Mouse (Mus musculus) right cerebral cortex, postnatal 25 days (tissue): Measurements from ENCODE around the gene Scgn.

Source experiments
- DNase-seq: peaks from one replicate; pipeline ENCODE4 v3.0.0; 2022

The Scgn gene

DNA sequence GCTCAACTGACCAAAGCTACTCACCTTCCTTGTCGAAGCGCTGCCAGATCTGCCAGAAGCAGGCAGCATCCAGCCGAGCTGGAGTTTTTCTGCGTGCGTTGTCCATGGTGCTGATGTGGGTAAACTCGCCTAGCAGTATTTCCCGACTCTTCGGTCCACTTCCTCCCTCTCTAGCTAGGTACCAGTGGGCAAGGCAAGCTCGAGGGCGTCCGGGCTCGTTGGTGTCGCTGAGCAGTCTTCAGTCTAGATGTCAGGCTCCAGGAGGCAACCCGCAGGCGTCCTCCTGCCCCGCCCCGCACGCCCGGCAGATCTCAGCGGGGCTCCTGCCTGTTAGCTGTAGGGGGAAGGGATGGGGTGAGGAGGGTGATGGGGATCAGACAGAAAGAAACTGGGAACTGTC is at the start of gene Scgn:
Scgn (minus strand) TSS at position 287 of the 400 bp plus-strand sequence.
- DNase-seq = no peak

DNA sequence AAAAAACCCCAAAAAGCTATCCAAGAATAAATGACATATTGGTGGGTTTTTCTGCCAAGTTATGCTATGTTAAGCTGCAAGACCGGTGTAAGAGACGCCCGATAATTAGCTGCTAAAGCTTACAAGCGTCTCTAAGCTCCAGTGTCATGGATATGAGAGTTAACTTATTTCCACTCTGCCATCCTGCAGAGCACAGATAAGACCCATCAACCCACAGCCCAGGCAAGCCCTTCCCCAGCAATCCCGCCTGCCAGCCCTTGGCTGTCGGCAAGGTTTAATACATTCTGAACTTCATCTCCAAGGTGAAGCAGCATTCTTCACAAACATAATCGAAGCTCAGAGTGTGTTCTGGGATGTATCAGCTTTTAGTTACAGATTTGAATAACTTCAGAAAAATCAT is 49.2 kb upstream of the Scgn start:
- DNase-seq = no peak

DNA sequence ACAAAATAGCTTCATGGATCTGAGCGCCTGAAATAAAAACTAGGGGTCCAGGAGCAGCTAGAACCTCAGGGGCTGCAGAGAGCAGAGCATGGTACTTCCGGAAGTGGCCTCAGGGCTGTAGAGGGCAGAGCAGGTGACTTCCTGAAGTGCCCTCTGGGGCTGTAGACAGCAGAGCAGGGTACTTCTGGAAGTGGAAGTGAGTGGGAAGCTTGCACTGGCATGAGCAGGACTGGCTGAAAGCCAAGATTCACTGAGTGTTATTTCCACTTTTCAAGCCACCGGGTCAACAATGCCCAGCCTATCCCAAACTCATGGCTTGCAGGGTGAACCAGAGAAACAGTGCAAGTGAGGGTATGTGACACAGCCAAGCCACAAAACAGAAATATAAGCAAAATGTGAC is 46.5 kb upstream of the Scgn start:
- no peak for DNase-seq

DNA sequence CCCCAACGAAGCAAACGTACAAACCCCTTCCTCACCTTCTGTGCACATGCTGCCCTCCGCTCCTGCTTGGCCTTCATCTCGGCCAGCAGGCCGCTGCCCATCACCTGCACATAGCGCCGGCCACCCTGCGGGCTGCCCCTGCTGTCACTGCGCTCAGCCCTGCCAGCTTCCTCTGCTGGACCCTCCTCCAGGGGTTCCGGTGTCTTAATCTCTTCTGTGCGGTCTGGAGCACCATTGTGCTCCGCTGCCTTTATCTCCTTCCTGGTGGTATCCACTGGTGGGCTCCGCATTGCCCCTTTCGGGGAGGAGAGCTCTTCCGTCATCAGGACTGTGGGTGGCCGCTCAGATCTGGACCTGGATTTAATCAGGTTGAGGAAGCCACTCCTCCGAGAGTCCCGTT is 45.1 kb upstream of the Scgn start:
- no peak for DNase-seq

DNA sequence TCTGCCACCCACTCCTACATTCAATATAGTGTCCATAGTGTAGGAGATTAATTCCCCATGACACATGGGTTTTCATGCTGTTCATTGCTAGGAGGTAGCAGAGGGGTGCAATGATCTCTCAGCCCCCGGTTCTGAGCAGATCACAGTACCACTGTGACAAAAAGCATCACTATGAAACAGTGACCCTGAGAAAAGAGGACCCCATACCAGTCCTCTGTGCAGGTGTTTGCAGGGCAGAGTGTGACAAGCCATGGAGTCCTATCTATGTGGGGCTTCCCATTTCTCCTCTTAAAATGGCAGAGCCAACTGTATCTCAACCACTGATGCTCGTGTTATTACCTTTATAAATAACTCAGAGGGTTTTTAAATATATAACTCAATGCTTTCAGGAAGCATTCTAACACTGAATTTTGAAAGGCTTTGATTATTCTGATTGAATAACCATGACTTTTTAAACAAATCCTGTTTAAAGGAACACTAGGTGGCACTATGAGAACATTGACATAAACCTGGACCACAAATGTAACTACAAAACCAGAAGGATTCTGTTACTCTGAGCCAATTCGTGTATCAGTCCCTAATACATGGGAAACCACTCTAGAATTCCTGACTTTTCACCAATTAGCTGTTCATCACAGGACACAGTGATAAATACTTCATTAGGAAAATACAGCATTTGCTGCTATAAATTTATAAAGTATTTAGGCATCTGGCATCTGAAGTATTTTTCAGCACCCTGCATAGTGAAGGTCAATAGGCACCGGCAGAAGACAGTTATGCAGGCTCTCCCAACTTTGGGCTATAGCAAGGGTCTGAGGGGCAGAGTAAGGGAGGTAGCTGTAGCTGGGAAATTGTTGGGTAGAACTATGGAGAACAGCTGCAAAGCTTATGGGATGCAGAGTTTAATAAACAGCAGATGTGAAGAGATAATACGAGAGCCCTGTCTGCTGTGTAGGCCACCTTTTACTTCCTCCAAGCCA is 36.5 kb upstream of the Scgn start:
- DNase-seq = no peak

DNA sequence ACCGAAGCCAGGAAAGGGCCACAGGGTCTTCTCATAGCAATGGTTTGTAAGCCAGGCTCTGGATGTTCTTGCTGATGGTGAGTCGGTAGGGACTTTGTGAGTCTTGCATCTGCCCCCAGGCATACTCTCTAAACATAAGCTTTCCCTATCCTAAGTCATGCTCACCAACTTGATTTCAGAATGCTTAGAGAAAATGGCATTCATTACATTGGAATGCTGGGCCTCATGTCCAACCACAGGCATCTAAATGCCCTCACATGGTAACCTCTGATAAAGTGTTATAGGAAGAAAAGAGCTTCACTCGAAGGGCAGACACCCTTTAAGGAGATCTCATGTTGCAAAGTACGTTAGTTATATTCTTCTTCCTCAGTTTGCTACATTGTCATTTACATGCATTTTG is 27.5 kb upstream of the Scgn start:
- DNase-seq = no peak

- DNase-seq = no peak
Observed at GRCm38 (mm10) chr13:24005528-24005927, 14.5 kb upstream of the Scgn start.

GRCm38 (mm10) chr13:24001797-24002196 is 10.8 kb upstream of the Scgn start:
- no peak for DNase-seq

DNA sequence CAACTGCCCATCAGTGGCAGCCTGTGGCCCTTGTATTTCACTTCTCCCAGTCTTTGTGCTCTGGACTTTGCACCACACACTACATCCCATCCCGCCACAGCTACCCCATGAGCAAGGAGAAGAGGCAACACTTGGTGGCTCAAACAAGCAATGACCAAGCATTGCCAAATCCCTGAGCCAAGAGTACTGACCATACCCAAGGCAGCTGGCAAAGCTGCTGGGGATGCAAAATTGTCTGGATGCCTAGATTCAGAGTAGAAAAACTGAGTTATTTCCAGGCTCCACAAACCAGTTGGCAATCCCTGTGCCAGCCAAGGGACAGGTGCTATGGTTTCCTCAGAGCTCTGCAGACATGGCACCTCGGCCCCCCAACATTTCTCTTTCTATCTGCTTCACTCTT is 10.1 kb upstream of the Scgn start:
- no peak for DNase-seq

GRCm38 (mm10) chr13:23998826-23999225 is 7.8 kb upstream of the Scgn start:
- DNase-seq = no peak

DNA sequence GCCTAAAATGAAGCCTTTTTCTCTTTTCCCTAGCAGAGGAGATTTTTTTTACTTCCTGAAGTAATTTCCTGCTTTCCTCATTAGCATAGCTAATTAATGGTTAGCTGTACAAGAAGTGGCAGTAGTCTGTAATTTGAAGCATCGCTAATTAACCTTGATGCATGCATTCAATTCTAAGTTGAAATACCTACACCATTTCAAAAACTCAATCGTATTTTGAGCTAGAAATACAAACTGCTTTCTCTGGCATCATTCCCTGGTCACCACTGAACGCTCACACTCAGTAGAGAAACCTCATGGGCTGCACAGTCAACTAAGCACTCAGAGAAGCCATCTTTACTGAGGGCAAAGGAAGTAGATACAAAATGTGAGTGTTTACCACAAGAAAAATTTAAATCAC is 3.7 kb upstream of the Scgn start:
- no peak for DNase-seq

- DNase-seq = no peak
Observed at GRCm38 (mm10) chr13:23994024-23994423, 3.0 kb upstream of the Scgn start.

DNA sequence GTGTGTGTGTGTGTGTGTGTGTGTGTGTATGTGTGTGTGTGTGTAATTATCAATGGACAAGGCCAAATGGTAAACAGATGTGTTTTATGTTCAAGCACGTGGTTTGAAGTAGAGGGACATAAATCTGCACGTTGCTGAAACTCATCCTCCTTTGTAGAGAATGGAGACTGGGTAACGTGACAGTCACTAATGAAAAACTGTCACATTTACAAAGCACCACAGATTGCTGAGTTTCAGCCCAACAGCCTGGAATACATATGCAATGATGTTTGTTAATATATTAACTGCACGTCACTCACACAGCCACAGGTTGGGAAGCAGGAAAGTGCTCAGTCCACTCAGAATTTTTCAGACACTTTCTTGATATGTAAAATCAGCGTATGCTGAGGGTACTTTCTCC is 563 bp downstream of the Scgn start:
- no peak for DNase-seq

DNA sequence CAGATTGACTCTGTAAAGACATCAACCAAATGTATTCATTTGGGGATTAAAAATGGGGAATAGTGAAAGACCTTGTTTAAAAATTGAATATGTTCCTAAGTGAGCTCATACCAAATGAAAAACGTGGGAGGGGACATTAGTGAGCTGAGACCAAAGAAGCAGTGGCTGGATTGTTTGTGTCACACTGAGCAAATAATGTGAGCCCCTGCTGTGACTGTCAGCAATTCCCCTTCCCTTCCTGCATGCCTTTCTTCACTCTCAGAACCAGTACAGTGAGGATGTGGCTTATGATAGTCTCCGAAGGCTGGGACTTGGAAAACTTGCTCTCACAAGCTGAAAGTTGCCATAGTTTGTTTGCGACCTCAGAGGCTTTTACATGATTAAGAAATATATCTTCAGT is 5.9 kb downstream of the Scgn start:
- no peak for DNase-seq

- no peak for DNase-seq
Observed at GRCm38 (mm10) chr13:23972271-23972670, 18.7 kb downstream of the Scgn start.

DNA sequence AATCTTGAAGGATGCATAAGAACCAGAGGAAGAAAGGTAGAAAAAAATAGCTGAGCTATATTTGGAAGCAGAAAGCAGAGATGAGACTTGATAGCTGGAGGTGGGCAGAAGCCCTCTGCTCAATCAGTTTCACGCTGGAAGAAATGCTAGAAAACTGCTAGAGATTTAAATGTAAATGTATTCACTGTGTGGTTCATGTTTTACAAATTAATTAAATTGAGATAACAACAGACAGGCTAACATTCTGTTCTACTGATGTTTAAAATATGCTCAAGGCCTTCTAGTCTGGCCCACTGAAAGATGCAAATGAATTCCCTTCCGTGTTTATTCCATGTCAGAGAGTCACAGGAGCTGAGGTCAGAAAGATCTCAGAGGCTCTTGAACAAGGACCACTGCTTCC is 19.1 kb downstream of the Scgn start:
- no peak for DNase-seq

GRCm38 (mm10) chr13:23964909-23965308 is 26.1 kb downstream of the Scgn start:
- DNase-seq = no peak

DNA sequence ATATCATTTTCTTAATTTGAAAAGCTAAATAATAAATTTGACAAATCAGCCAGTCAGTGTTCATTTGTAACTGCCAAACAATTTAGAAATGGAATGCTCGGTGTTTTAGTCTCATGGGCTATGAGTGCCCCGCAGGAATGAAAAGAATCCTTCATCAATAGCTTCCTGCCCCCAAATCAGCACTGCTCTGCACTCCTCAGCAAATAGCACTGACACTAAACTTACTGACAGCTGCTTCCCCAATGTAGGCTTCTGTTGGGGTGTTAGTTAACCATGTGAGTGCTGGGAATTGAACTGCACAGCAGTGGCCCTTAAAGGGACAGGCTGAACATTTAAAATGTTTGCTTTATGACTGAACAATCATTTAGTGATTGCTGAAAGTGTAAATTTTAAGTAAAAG is 31.2 kb downstream of the Scgn start:
- no peak for DNase-seq

GRCm38 (mm10) chr13:23950928-23951327 is 40.1 kb downstream of the Scgn start:
- DNase-seq = no peak

DNA sequence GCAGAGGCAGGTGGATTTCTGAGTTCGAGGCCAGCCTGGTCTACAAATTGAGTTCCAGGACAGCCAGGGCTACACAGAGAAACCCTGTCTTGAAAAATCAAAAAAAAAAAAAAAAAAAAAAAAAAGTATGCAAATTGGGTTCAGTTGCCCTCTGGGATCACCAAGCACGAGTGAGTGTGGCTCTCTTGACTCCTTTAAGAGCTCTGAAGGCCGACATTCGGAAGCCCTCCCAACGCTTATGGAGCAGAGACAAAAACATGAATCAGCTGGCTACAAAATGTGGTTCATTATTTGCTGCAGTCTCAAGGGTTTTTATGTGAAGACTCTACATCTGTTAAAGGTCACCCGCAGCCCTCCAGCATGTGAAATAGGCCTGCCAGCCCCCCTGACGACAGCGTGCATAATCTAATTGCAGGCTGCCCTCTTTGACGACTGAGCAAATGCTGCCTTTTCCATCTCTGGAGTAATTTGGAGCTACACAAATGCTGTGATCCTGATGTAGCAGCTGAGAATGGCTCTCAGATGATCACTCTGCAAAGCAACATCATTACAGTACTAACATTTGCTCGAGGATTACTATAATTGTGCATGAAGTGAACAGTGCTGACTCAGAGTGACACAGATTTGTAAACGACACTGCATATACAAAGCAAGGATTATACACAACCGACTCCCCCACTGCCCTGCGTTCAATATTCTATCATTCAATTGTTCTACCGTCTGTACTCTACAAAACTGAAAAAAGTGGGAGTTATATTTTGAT is 41.3 kb downstream of the Scgn start:
- DNase-seq = no peak

DNA sequence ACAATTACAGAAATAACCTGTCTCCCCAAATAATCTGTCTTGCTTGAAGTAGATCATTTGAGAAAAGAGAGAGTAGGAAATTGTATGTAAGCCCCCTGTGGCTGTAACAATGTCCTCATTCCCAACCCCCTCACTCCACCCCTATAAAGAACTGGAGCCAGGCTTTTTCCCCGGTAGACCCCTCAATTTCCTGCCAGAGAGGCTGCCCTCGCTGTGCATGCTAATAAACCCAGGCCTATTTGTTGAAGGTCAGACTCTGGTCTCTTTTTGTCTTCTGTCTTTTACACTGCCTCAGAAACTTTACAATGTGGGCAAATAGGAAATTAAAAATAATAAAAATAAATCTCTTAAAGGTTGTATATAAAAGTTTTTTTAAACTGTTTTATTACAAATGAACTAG is 44.8 kb downstream of the Scgn start:
- no peak for DNase-seq

DNA sequence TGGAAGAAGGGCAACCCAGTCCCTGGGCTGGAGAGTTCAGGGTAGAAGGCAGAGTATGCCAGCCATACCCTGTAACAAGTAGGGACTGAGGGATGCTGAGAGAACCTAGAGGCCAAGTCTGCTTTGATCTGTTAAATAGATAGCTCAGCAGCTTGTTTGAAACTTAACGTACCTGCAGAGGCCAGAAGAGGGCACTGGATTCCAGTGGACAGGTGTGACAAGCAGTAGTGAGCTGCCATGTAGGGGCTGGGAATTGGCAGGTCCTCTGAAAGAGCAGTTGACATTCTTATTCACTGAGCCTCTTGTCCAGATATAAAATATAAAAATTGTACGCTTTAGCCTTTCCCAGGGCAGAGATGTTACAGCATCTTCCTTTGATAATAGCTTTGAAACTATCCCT is 48.2 kb downstream of the Scgn start:
- DNase-seq = no peak

DNA sequence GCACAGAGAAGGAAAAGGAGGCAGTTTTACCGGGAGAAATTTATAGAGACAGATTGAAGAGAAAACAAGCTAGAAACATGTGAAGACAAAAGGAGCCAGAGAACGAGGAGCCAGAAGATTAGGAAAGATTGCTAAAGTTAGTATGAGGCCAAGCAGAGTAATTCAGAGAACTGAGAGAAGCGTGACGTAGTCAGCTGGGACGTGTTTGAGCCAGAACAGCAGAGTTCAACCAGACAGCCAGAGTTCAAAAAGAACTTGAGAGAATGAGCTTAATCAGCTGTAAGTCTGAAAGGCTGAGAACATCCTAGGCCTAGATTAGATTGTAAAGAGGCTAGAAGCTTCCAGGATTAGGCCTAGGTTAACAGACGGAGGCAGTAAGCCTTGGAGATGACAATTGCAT is 50.7 kb downstream of the Scgn start:
- no peak for DNase-seq

DNA sequence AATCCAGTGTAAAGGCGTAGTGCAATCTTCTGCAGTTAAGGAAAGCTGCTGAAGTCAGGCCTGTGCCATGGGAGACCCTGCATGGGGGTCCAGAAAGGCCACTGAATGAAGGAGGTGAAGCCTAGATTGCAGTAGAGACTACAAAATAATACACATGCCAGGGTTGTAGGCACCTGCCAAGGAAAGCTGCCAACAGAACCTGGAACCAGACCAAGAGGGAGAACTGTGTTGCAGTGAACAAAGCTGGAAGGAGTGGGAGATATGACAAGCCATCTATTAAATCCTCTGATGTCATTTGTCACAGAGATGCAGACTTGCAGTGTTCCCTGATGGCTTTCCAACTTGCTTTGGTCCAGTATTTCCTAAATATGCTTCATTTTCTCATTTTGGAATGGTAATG is 52.3 kb downstream of the Scgn start:
- DNase-seq = peak; percentile 31
